Comparison of ENCODE assay signal across 8 mouse cellular contexts in genomic region chr11:100355151-100355951, GRCm38 (mm10). TPM values are rescaled to one million over a fixed set of nuclear protein-coding genes. Genes with fewer than 3 reads are reported as not detected.
DNase-seq lines count a peak whose midpoint lies in the region; ATAC-seq lines count a peak whose summit lies in the region.

No protein-coding gene starts in this region.

- peak overlapping the region; percentile 70 for H3K4me3 ChIP-seq in heart, embryonic 11.5 days (ENCODE audit: low read depth, low read length)
- H3K4me3 ChIP-seq in liver, embryonic 16.5 days (ENCODE audit: low read depth, low read length) = peak overlapping the region; percentile 51
- peak overlapping the region; percentile 82 for H3K4me3 ChIP-seq in neural tube, embryonic 15.5 days (replicated peaks)

- peak; percentile 15 for DNase-seq in spleen, adult 12 weeks (ENCODE audit: low spot score)
- DNase-seq in spleen, postnatal 4 days (ENCODE audit: low spot score in 2 of 2) = no peak
- DNase-seq in cerebellum, adult 18-20 months = peak; percentile 51 to 52
- peak; percentile 59 for DNase-seq in kidney, postnatal 14 days
- peak; percentile 75 for DNase-seq in thymus, postnatal 4 days

- WGBS in heart, embryonic 11.5 days (ENCODE audit: insufficient replicate concordance) = 2% methylated on average over 51 of the region's 54 CpGs
- under 1% methylated on average over 54 of the region's 54 CpGs for WGBS in liver, embryonic 16.5 days (ENCODE audit: insufficient replicate concordance)
- under 1% methylated on average over 54 of the region's 54 CpGs for WGBS in neural tube, embryonic 15.5 days

- no peaks in the 10 kb centered on the region for H3K9me3 ChIP-seq in heart, embryonic 11.5 days (replicated peaks; ENCODE audit: control insufficient read depth, low read length)
- no peaks in the 10 kb centered on the region for H3K9me3 ChIP-seq in liver, embryonic 16.5 days (replicated peaks; ENCODE audit: control insufficient read depth, low read length)
- no peaks in the 10 kb centered on the region for H3K9me3 ChIP-seq in neural tube, embryonic 15.5 days (replicated peaks)

- H3K4me1 ChIP-seq in heart, embryonic 11.5 days (ENCODE audit: control insufficient read depth, insufficient read depth, low read length) = peaks cover 14% of the 10 kb centered on the region
- H3K4me1 ChIP-seq in liver, embryonic 16.5 days (ENCODE audit: control insufficient read depth, low read depth, low read length) = no peaks in the 10 kb centered on the region; the same call in none of the 2 replicates
- peaks cover 31% of the 10 kb centered on the region for H3K4me1 ChIP-seq in neural tube, embryonic 15.5 days

- H3K4me2 ChIP-seq in heart, embryonic 11.5 days = peak overlapping the region; percentile 100
- H3K4me2 ChIP-seq in liver, embryonic 16.5 days (ENCODE audit: low read depth, low read length) = peak overlapping the region; percentile 82
- peak overlapping the region; percentile 98 for H3K4me2 ChIP-seq in neural tube, embryonic 15.5 days

- H3K36me3 ChIP-seq in heart, embryonic 11.5 days (ENCODE audit: control insufficient read depth, insufficient read depth, low read length) = no peaks in the 10 kb centered on the region
- H3K36me3 ChIP-seq in liver, embryonic 16.5 days (ENCODE audit: control insufficient read depth, insufficient read depth) = no peaks in the 10 kb centered on the region
- no peaks in the 10 kb centered on the region for H3K36me3 ChIP-seq in neural tube, embryonic 15.5 days

- H3K9ac ChIP-seq in heart, embryonic 11.5 days (ENCODE audit: low read depth, low read length) = peak overlapping the region; percentile 76
- peak overlapping the region; percentile 31; the same call in 1 of the 2 replicates for H3K9ac ChIP-seq in liver, embryonic 16.5 days (ENCODE audit: low read depth, low read length)
- H3K9ac ChIP-seq in neural tube, embryonic 15.5 days (replicated peaks) = peak overlapping the region; percentile 72

- no peak overlapping the region for H3K27ac ChIP-seq in heart, embryonic 11.5 days (ENCODE audit: low read depth, low read length)
- H3K27ac ChIP-seq in liver, embryonic 16.5 days (ENCODE audit: low read length) = no peak overlapping the region
- H3K27ac ChIP-seq in neural tube, embryonic 15.5 days (replicated peaks) = peak overlapping the region; percentile 80

- H3K27me3 ChIP-seq in heart, embryonic 11.5 days (ENCODE audit: control insufficient read depth, insufficient read depth, low read length) = peaks cover 58% of the 10 kb centered on the region
- peaks cover 71% of the 10 kb centered on the region for H3K27me3 ChIP-seq in liver, embryonic 16.5 days (ENCODE audit: control insufficient read depth, insufficient read depth, low read depth, low read length)
- peaks cover 15% of the 10 kb centered on the region; the same call in 1 of the 2 replicates for H3K27me3 ChIP-seq in neural tube, embryonic 15.5 days (replicated peaks)

- ATAC-seq in heart, embryonic 11.5 days (replicated peaks; ENCODE audit: insufficient number of reproducible peaks, low FRiP score, low TSS enrichment) = no peak; the same call in 1 of the 2 replicates
- peak; percentile 24; the same call in 1 of the 2 replicates for ATAC-seq in liver, embryonic 16.5 days (ENCODE audit: low read depth)
- ATAC-seq in neural tube, embryonic 15.5 days (ENCODE audit: low FRiP score) = peak; percentile 56

RNA-seq across cellular contexts. Expression of gene Hap1, which starts 0.6 kb away (rescaled TPM):
- 3.0 and 3.4 TPM in 2 replicates for polyA plus RNA-seq in heart, embryonic 11.5 days (2014; fragmentation: Nextera tagmentation; extraction: Ambion mirVana)
- 0.27 and 0.42 TPM in 2 replicates for polyA plus RNA-seq in liver, embryonic 16.5 days (2015; fragmentation: Nextera tagmentation; extraction: Ambion mirVana)
- polyA plus RNA-seq in neural tube, embryonic 15.5 days (2015; fragmentation: Nextera tagmentation; extraction: Ambion mirVana) = 233 and 264 TPM in 2 replicates

RNA-seq across cellular contexts. Expression of gene Gast, which starts 21.1 kb away (rescaled TPM):
- not detected in 2 replicates for polyA plus RNA-seq in heart, embryonic 11.5 days (2014; fragmentation: Nextera tagmentation; extraction: Ambion mirVana)
- polyA plus RNA-seq in liver, embryonic 16.5 days (2015; fragmentation: Nextera tagmentation; extraction: Ambion mirVana) = not detected in 2 replicates
- polyA plus RNA-seq in neural tube, embryonic 15.5 days (2015; fragmentation: Nextera tagmentation; extraction: Ambion mirVana) = 0.75 TPM in 1 of 2 replicates, not detected in the other

RNA-seq across cellular contexts. Expression of gene Eif1, which starts 35.7 kb away (rescaled TPM):
- 1,605 and 1,756 TPM in 2 replicates for polyA plus RNA-seq in heart, embryonic 11.5 days (2014; fragmentation: Nextera tagmentation; extraction: Ambion mirVana)
- polyA plus RNA-seq in liver, embryonic 16.5 days (2015; fragmentation: Nextera tagmentation; extraction: Ambion mirVana) = 1,629 and 1,636 TPM in 2 replicates
- polyA plus RNA-seq in neural tube, embryonic 15.5 days (2015; fragmentation: Nextera tagmentation; extraction: Ambion mirVana) = 1,270 and 1,336 TPM in 2 replicates

RNA-seq across cellular contexts. Expression of gene Jup, which starts 42.2 kb away (rescaled TPM):
- 72.2 and 80.6 TPM in 2 replicates for polyA plus RNA-seq in heart, embryonic 11.5 days (2014; fragmentation: Nextera tagmentation; extraction: Ambion mirVana)
- polyA plus RNA-seq in liver, embryonic 16.5 days (2015; fragmentation: Nextera tagmentation; extraction: Ambion mirVana) = 15.5 and 17.7 TPM in 2 replicates
- 58.2 and 74.6 TPM in 2 replicates for polyA plus RNA-seq in neural tube, embryonic 15.5 days (2015; fragmentation: Nextera tagmentation; extraction: Ambion mirVana)

RNA-seq across cellular contexts. Expression of gene P3h4, which starts 59.3 kb away (rescaled TPM):
- polyA plus RNA-seq in heart, embryonic 11.5 days (2014; fragmentation: Nextera tagmentation; extraction: Ambion mirVana) = 67.2 and 70.6 TPM in 2 replicates
- polyA plus RNA-seq in liver, embryonic 16.5 days (2015; fragmentation: Nextera tagmentation; extraction: Ambion mirVana) = 3.1 and 4.0 TPM in 2 replicates
- polyA plus RNA-seq in neural tube, embryonic 15.5 days (2015; fragmentation: Nextera tagmentation; extraction: Ambion mirVana) = 24.3 and 24.4 TPM in 2 replicates

Comparison
In these comparisons a context has a peak if more than half of its experiments do, and no peak if none do; other contexts are left out.
1. DNase-seq: peak in spleen, adult 12 weeks (single experiment), cerebellum, adult 18-20 months (2 of 2), kidney, postnatal 14 days (single experiment) and thymus, postnatal 4 days (single experiment); none in spleen, postnatal 4 days (0 of 2).
2. RNA of gene Hap1, which starts 0.6 kb away (polyA plus RNA-seq): 233 to 264 TPM in neural tube, embryonic 15.5 days; 3.0 to 3.4 TPM in heart, embryonic 11.5 days and 0.27 to 0.42 TPM in liver, embryonic 16.5 days; every median in the first group is over 10 times any median in the second.
3. Peak in every context shown above with its lines, with median percentiles within 50 percentile points of each other: H3K4me2 ChIP-seq, H3K4me3 ChIP-seq and H3K9ac ChIP-seq.